Mouse (Mus musculus) liver, embryonic 11.5 days (tissue): ENCODE measurements around the gene Hcfc1r1. TPM values are rescaled to one million over a fixed set of nuclear protein-coding genes. Genes with fewer than 3 reads are reported as not detected.

Experiments used
- ATAC-seq: fragments of 200-750 bp; cut with Nextera tagmentation; replicated peaks from 2 replicates; pipeline ENCODE4 v1.8.0; 2017; ENCODE audit warnings: moderate number of reproducible peaks, mild to moderate bottlenecking, moderate TSS enrichment, moderate library complexity; ENCODE audit not compliant: low FRiP score
- DNase-seq: peaks from one replicate; pipeline ENCODE4 v3.0.0-alpha.2; 2017; ENCODE audit warnings: low spot score
- H3K27ac ChIP-seq: fragments of 300-500 bp; sonication (generic); 2 replicates; pipeline ENCODE4 v1.5.1; 2014; ENCODE audit warnings: mild to moderate bottlenecking, low read depth, low read length, control low read depth
- H3K27me3 ChIP-seq: fragments of 300-500 bp; sonication (generic); replicated peaks from 2 replicates; pipeline ENCODE4 v1.6.1; 2014; ENCODE audit warnings: low read length, mixed read lengths; ENCODE audit not compliant: control insufficient read depth, insufficient read depth
- H3K36me3 ChIP-seq: fragments of 300-500 bp; sonication (generic); 2 replicates; pipeline ENCODE4 v1.6.1; 2014; ENCODE audit warnings: mild to moderate bottlenecking, low read length, moderate library complexity, mixed read lengths; ENCODE audit not compliant: control insufficient read depth, insufficient read depth
- H3K4me1 ChIP-seq: fragments of 300-500 bp; sonication (generic); replicated peaks from 2 replicates; pipeline ENCODE4 v1.6.1; 2014; ENCODE audit warnings: low read length, mixed read lengths; ENCODE audit not compliant: control insufficient read depth, insufficient read depth
- H3K4me2 ChIP-seq: fragments of 300-500 bp; sonication (generic); 2 replicates; pipeline ENCODE4 v1.6.1; 2014; ENCODE audit warnings: mild to moderate bottlenecking, control low read depth, moderate library complexity
- H3K4me3 ChIP-seq: fragments of 300-500 bp; sonication (generic); 2 replicates; pipeline ENCODE4 v1.5.1; 2014; ENCODE audit warnings: low read depth, low read length, control low read depth
- H3K9ac ChIP-seq: fragments of 300-500 bp; sonication (generic); 2 replicates; pipeline ENCODE4 v1.6.1; 2014; ENCODE audit warnings: low read depth, low read length, control low read depth
- H3K9me3 ChIP-seq: fragments of 300-500 bp; sonication (generic); 2 replicates; pipeline ENCODE4 v1.6.1; 2016; ENCODE audit warnings: low read length, inconsistent platforms, mixed read lengths; ENCODE audit not compliant: control insufficient read depth
- WGBS: fragments of 180-500 bp; shearing (Covaris S2); extraction: QIAGEN DNeasy Blood & Tissue Kit; methylation state at CpG from one replicate; pipeline ENCODE4 v1.1.7; 2014; 5-methylcytosine and 5-hydroxymethylcytosine counted together
- polyA plus RNA-seq: library from polyadenylated mRNA; unstranded; fragments of >200 nt; fragmentation: Nextera tagmentation; extraction: Ambion mirVana; gene quantifications from 2 replicates; pipeline ENCODE4 v1.2.1, GENCODE M21; 2014

Gene Hcfc1r1
- polyA plus RNA-seq, 1 experiment from 2014 or later, result 36.6 TPM

DNA sequence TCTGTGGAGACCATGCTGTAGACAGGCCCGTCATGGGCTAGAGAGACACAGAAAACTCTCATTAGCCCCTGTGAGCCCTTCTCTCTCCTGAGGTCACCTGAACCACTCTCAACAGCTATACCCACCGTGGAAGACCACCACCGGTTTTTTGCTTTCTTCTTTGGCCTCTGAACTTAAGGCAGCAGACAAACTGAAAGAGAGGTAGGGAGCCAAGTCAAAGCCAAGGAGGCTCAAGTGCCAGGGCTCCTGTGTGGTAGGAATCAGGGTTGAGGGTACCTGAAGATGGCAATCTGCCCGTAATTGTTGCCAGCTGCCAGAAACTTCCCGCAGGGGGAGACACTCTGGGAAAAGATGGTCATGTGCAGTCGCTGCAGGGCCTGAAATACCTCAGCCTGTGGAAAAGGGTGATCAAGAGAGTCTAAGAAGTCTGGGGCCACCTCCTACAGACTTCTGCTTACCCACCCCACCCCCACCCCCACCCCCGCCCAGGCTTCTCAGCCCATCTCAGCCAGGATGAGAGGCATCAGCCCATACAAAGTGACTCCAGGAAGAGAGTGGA, 2.8 kb upstream of the Hcfc1r1 start:
- Histone ChIP-seq H3K4me3 (no peak overlapping the region), H3K27ac (no peak overlapping the region), H3K9me3 (no peaks in the 10 kb centered on the region), H3K36me3 (peaks cover 5% of the 10 kb centered on the region), H3K27me3 (peaks cover 5% of the 10 kb centered on the region), H3K9ac (no peak overlapping the region), H3K4me2 (no peak overlapping the region), H3K4me1 (peaks cover 15% of the 10 kb centered on the region)
- 89% methylated on average over 7 of the region's 7 CpGs for WGBS
- ATAC-seq (no peak), DNase-seq (no peak)

DNA sequence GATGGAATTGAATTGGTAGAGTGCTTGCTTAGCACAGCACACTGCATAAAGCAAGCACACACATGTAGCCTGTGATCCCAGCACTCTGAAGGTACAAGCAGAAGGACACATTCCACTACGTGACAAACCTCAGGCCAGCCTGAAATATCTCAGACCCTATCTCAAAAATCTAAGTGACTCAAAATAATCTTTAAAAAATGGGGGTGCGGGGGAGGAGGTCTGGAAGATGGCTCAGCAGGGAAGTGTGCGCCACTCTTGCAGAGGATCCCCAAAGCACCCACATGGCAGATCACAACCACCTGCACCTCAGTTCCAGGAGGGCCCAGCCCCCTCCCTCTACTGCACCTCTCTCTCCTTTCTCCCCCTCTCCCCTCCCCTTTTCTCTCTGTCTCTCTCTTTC, 1.9 kb upstream of the Hcfc1r1 start:
- WGBS, result 87% methylated on average over 3 of the region's 3 CpGs
- Histone ChIP-seq H3K9me3 (no peaks in the 10 kb centered on the region), H3K36me3 (peaks cover 5% of the 10 kb centered on the region), H3K9ac (no peak overlapping the region), H3K4me1 (peaks cover 22% of the 10 kb centered on the region), H3K27me3 (peaks cover 6% of the 10 kb centered on the region), H3K4me2 (no peak overlapping the region), H3K27ac (no peak overlapping the region), H3K4me3 (no peak overlapping the region)
- ATAC-seq (no peak), DNase-seq (no peak)

DNA sequence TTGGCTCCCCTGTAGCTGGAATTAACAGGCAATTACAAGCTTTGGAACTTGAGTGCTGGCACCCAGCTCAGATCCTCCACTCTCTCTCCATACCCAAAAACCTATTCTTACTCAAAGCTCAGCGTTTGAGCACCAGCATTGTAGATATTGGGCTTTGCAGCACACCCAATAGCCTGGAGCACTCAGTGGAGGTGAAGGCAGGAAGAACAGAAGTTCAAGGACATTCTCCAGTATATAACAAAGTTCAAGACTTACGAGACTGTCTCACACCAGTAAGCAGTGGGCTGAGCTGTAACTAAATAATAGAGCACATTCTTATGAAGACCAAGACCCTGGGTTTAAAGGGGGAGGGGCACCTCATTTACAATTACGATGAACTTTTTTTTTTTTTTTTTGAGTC, 635 bp upstream of the Hcfc1r1 start:
- Histone ChIP-seq H3K9ac (peak overlapping the region; percentile 69; the same call in 1 of the 2 replicates), H3K27ac (no peak overlapping the region), H3K4me3 (peak overlapping the region; percentile 71), H3K27me3 (peaks cover 6% of the 10 kb centered on the region), H3K4me1 (peaks cover 27% of the 10 kb centered on the region), H3K4me2 (peak overlapping the region; percentile 85), H3K36me3 (peaks cover 5% of the 10 kb centered on the region), H3K9me3 (no peaks in the 10 kb centered on the region)
- WGBS, result 50% methylated on average over 3 of the region's 3 CpGs
- ATAC-seq (no peak), DNase-seq (no peak)

DNA sequence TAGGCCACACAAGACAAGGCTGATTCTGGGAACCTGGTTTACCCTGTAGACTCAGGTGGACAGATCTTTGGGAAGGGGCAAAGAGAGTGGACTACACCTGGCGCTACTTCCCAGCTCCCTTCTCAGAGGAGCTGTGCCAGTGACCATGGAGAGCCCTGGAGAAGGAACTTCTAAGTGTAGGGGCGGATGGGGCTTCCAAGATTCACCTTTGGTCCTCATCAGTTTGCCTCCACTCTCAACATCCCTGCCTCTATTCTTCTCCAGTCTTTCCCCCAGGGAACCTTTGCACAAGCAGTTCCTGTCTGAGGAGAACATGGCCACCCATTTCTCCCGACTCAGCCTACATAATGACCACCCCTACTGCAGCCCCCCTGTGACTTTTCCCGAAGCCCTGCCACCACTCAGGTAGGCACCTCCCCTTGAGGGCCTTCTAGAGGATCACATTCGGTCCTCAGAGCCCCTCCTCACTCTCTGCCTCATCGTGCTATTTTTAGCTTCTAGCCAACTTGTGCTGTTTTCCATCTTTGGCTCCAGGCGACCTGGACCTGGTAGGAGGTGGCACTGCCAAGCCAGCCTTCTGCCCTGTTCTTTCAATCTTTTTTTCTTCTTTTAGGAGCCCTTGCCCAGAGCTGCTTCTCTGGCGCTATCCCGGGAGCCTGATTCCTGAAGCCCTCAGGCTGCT, 1.0 kb downstream of the Hcfc1r1 start:
- Histone ChIP-seq H3K4me1 (peaks cover 28% of the 10 kb centered on the region), H3K27me3 (peaks cover 17% of the 10 kb centered on the region)
- ATAC-seq, result 0 out of 2 replicates have a peak, but pooled peaks have one; percentile 1

GRCm38 (mm10) chr17:23675127-23675526, 1.7 kb downstream of the Hcfc1r1 start:
- Histone ChIP-seq H3K9ac (no peak overlapping the region), H3K9me3 (no peaks in the 10 kb centered on the region), H3K36me3 (no peaks in the 10 kb centered on the region; the same call in 1 of the 2 replicates), H3K4me3 (0 out of 2 replicates have a peak overlapping the region, but pooled peaks have one; percentile 11), H3K4me1 (peaks cover 29% of the 10 kb centered on the region), H3K27me3 (peaks cover 24% of the 10 kb centered on the region), H3K27ac (no peak overlapping the region), H3K4me2 (peak overlapping the region; percentile 99)
- ATAC-seq (no peak), DNase-seq (no peak)
- 25% methylated on average over 5 of the region's 5 CpGs for WGBS

More for the DNA sequence above, 1.0 kb downstream of the Hcfc1r1 start:
- H3K9me3 ChIP-seq, result no peaks in the 10 kb centered on the region
- H3K4me3 ChIP-seq, result peak overlapping the region; percentile 71
- H3K27ac ChIP-seq, result peak overlapping the region; percentile 56; the same call in 1 of the 2 replicates
- H3K4me2 ChIP-seq, result peak overlapping the region; percentile 85
- peaks cover 2% of the 10 kb centered on the region; the same call in 1 of the 2 replicates for H3K36me3 ChIP-seq
- peak overlapping the region; percentile 69 for H3K9ac ChIP-seq
- no peak for DNase-seq
- WGBS, result 30% methylated on average over 9 of the region's 9 CpGs

DNA sequence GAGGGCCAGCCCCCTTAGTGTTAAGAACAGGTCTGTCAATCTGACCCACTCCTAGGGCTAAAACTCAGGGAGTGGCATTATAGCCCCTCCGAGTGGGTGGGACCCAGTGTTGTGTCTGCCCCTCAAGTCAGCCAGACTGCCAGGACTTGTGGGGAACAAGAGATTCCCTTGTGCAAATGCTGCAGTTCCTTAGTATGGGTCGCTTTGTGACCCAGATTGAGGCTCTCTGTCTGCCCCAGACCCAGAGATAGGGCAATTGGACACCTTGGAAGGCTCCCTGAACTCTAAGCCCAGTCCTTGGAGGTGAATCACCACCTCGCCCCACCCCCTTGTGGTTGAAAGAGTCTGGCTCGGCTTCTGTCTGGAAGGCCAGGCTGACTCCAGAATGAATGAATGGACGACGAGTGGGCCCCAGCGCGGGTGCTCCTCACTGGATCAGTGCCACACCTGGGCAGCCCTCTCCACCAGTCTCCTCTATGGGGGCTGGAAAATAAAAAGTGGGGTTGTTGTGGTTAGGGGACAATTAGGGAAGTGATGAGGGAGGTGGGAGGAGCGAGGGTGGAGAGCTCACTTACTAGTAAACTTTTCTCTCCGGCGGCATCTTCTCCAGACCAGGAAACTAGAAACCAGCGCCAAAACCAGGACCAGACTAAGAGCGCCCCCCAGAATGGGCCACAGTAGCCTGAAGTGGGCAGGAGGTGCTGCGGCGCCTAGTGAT, 2.3 kb downstream of the Hcfc1r1 start:
- no peak overlapping the region for H3K27ac ChIP-seq
- peak overlapping the region; percentile 65 for H3K4me3 ChIP-seq
- no peaks in the 10 kb centered on the region; the same call in 1 of the 2 replicates for H3K36me3 ChIP-seq
- ATAC-seq, result no peak
- no peaks in the 10 kb centered on the region for H3K9me3 ChIP-seq
- H3K9ac ChIP-seq, result no peak overlapping the region
- peaks cover 30% of the 10 kb centered on the region for H3K27me3 ChIP-seq
- no peak for DNase-seq
- 12% methylated on average over 15 of the region's 15 CpGs for WGBS
- peak overlapping the region; percentile 99 for H3K4me2 ChIP-seq
- H3K4me1 ChIP-seq, result peaks cover 29% of the 10 kb centered on the region

DNA sequence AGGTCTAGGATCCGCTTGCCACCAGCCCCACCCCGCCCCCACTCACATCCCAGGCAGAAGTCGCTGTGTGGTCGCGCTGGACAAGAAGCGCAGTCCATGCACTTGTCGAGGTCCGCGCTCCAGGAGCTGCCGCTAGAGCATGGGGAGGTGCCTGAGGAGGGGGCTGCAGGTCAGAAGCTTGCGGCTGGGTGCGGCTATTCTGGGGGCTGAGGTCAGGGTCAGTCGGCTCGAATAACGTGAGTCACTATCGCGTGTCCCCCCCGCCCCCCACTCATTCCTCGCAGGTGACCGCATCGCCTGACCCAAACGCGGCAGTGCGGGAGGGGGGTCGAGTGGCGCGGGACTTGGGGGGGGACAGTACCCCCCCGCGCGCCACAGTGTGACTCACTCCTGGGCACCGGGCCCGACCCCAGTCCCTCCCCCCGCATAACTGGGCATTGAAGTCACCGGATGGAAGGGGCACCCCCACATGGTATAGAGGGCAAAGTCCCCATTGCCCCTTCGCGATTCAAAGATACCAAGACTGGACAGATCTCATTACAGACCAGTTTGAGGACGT, 3.2 kb downstream of the Hcfc1r1 start:
- Histone ChIP-seq H3K4me1 (peaks cover 29% of the 10 kb centered on the region), H3K27ac (no peak overlapping the region), H3K4me2 (peak overlapping the region; percentile 99), H3K27me3 (peaks cover 38% of the 10 kb centered on the region), H3K36me3 (no peaks in the 10 kb centered on the region), H3K4me3 (peak overlapping the region; percentile 65), H3K9ac (peak overlapping the region; percentile 64), H3K9me3 (no peaks in the 10 kb centered on the region)
- DNase-seq (no peak), ATAC-seq (no peak)
- under 1% methylated on average over 37 of the region's 37 CpGs for WGBS

DNA sequence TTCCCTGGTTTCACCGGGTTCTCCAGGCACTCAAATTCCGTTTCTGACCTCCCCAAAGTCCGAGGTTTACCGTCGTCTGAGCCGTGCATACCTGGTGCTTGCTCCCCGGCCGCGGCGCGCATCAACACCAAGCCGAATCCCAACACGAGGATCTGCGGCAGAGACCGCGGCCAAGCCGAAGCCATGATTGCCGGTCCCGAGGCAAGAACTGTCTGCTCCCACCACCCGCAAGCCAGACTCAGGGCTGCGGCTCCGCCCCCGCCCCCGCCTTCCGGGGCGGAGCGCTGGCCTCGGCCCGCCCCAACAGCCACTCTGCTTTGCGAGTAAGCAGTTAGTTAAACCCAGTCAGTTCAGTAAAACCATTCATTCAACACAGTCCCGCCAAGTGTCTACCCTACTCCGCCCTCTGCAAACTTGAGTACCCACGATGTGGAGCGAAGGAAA, 3.9 kb downstream of the Hcfc1r1 start, which contains the start of gene Tnfrsf12a:
TSS of gene Tnfrsf12a (minus strand) at position 233 of the 444 bp plus-strand sequence.
- peak; percentile 52 for ATAC-seq
- H3K27me3 ChIP-seq, result peaks cover 45% of the 10 kb centered on the region
- WGBS, result under 1% methylated on average over 34 of the region's 34 CpGs

More for the DNA sequence above, 3.9 kb downstream of the Hcfc1r1 start, which contains the start of gene Tnfrsf12a:
- Histone ChIP-seq H3K27ac (peak within 1 kb of the TSS; percentile 63), H3K4me3 (peak within 1 kb of the TSS; percentile 65), H3K36me3 (no peaks in the 10 kb centered on the region), H3K4me2 (peak within 1 kb of the TSS; percentile 99), H3K9me3 (no peaks in the 10 kb centered on the region), H3K4me1 (peaks cover 29% of the 10 kb centered on the region), H3K9ac (peak within 1 kb of the TSS; percentile 64)
- DNase-seq, result peak; percentile 85
